ENCODE assay signal across 8 mouse cellular contexts in the genomic region with DNA sequence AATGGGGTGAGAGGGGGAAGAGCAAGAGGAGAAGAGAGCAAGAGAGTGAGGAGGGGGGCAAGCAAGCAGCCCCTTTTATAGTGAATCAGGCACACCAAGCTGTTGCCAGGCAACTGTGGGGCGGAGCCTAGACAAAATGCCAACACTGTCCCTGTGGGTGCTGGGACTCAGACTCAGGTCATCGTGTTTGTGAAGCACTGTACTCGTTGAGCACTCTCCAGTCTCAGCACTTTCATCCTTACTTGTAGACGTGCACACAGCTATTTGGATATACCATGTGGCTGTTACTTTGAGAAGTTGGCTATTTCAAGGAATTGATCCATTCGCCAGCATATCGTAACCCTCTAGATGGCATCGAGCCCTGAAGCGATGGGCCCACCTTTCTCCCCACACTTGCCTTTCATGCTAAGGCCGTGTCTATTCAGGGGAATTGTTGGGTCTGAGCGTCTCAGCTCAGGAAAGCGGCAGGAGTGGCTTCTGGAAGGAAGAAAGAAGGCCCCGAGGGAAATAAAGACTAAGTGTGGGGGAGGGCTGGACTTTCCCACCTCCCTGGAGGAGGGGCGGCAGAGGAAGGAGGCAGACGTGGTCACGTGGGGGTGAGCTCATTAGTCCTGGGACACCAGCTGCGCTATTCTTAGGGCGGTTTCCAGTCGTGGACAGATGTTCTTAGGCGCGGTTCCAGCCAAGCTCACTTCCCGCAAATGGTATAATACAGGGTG. TPM values are rescaled to one million over a fixed set of nuclear protein-coding genes. Genes with fewer than 3 reads are reported as not detected.
DNase-seq lines count a peak whose midpoint lies in the region; ATAC-seq lines count a peak whose summit lies in the region.

No protein-coding gene starts in this region.

- intact Hi-C loops in left cerebral cortex, postnatal 14 days (cut with DNase I), result no loop called here

- H3K36me3 ChIP-seq in forebrain, embryonic 15.5 days, result no peaks in the 10 kb centered on the region
- peaks cover 21% of the 10 kb centered on the region for H3K36me3 ChIP-seq in hindbrain, embryonic 10.5 days
- H3K36me3 ChIP-seq in megakaryocyte, embryonic 14.5 days (replicated peaks; ENCODE audit: low read length), result peaks cover 8% of the 10 kb centered on the region

- DNase-seq in ES-CJ7 (ENCODE audit: low read depth, low spot score), result peak; percentile 98
- peak; percentile 78 to 87 for DNase-seq in adrenal gland, postnatal 36 days
- peak; percentile 86 for DNase-seq in hindbrain, embryonic 10.5 days (ENCODE audit: low spot score)
- peak; percentile 63 to 69 for DNase-seq in left cerebral cortex, postnatal 14 days (ENCODE audit: low spot score in 2 of 2)
- DNase-seq in right cerebral cortex, postnatal 36 days (ENCODE audit: low spot score in 2 of 2), result peak; percentile 42 to 50
- no peak for DNase-seq in cerebellum, postnatal 25 days

- peak overlapping the region; percentile 85 for H3K27ac ChIP-seq in forebrain, embryonic 15.5 days (replicated peaks)
- H3K27ac ChIP-seq in hindbrain, embryonic 10.5 days, result peak overlapping the region; percentile 94

- no peaks in the 10 kb centered on the region for H3K27me3 ChIP-seq in forebrain, embryonic 15.5 days
- no peaks in the 10 kb centered on the region for H3K27me3 ChIP-seq in hindbrain, embryonic 10.5 days (ENCODE audit: insufficient read depth, poor library complexity, severe bottlenecking)
- peaks cover 2% of the 10 kb centered on the region for H3K27me3 ChIP-seq in megakaryocyte, embryonic 14.5 days (replicated peaks)

- 2% methylated on average over 21 of the region's 21 CpGs for WGBS in forebrain, embryonic 15.5 days
- WGBS in hindbrain, embryonic 10.5 days, result 1% methylated on average over 21 of the region's 21 CpGs

- no peaks in the 10 kb centered on the region for H3K9me3 ChIP-seq in forebrain, embryonic 15.5 days
- H3K9me3 ChIP-seq in hindbrain, embryonic 10.5 days, result no peaks in the 10 kb centered on the region
- H3K9me3 ChIP-seq in megakaryocyte, embryonic 14.5 days, result no peaks in the 10 kb centered on the region

- H3K4me3 ChIP-seq in forebrain, embryonic 15.5 days, result peak overlapping the region; percentile 17
- H3K4me3 ChIP-seq in hindbrain, embryonic 10.5 days, result peak overlapping the region; percentile 50
- peak overlapping the region; percentile 93 for H3K4me3 ChIP-seq in megakaryocyte, embryonic 14.5 days (replicated peaks)

- peak overlapping the region; percentile 11; the same call in 1 of the 2 replicates for H3K9ac ChIP-seq in forebrain, embryonic 15.5 days (replicated peaks)

- peak overlapping the region; percentile 34 for H3K4me2 ChIP-seq in forebrain, embryonic 15.5 days (replicated peaks)

- peak; percentile 24; the same call in 1 of the 2 replicates for ATAC-seq in forebrain, embryonic 15.5 days (replicated peaks)

- H3K4me1 ChIP-seq in forebrain, embryonic 15.5 days, result peaks cover 75% of the 10 kb centered on the region
- H3K4me1 ChIP-seq in hindbrain, embryonic 10.5 days (replicated peaks), result peaks cover 88% of the 10 kb centered on the region
- peaks cover 64% of the 10 kb centered on the region for H3K4me1 ChIP-seq in megakaryocyte, embryonic 14.5 days

RNA-seq across cellular contexts. Expression of a gene that starts 16.5 kb away (rescaled TPM):
- 10 to 100 TPM; 68.0 to 75.3 TPM for total RNA-seq in adrenal gland, postnatal 36 days (2021)
- polyA plus RNA-seq in forebrain, embryonic 15.5 days (2015; fragmentation: Nextera tagmentation; extraction: Ambion mirVana), result 75.8 and 78.7 TPM in 2 replicates
- 24.1 and 33.1 TPM in 2 replicates for polyA plus RNA-seq in hindbrain, embryonic 10.5 days (2016; fragmentation: Nextera tagmentation; extraction: Ambion mirVana)
- total RNA-seq in left cerebral cortex, postnatal 14 days (2021), result 100 to 1,000 TPM; 217 to 226 TPM
- 5.1 and 9.7 TPM in 2 replicates for polyA plus RNA-seq in megakaryocyte, embryonic 14.5 days (2012; ENCODE audit: insufficient read depth, low replicate concordance)

RNA-seq across cellular contexts. Expression of a gene that starts 36.8 kb away (rescaled TPM):
- total RNA-seq in adrenal gland, postnatal 36 days (2021), result 1 to 10 TPM; 1.7 to 1.9 TPM
- 127 and 134 TPM in 2 replicates for polyA plus RNA-seq in forebrain, embryonic 15.5 days (2015; fragmentation: Nextera tagmentation; extraction: Ambion mirVana)
- polyA plus RNA-seq in hindbrain, embryonic 10.5 days (2016; fragmentation: Nextera tagmentation; extraction: Ambion mirVana), result 123 and 131 TPM in 2 replicates
- 1 to 10 TPM; 8.8 to 8.9 TPM for total RNA-seq in left cerebral cortex, postnatal 14 days (2021)
- not detected in 2 replicates for polyA plus RNA-seq in megakaryocyte, embryonic 14.5 days (2012; ENCODE audit: insufficient read depth, low replicate concordance)

Comparison
In these comparisons a context has a peak if more than half of its experiments do, and no peak if none do; other contexts are left out.
1. DNase-seq: peak in ES-CJ7 (single experiment), adrenal gland, postnatal 36 days (2 of 2), hindbrain, embryonic 10.5 days (single experiment), left cerebral cortex, postnatal 14 days (2 of 2) and right cerebral cortex, postnatal 36 days (2 of 2); none in cerebellum, postnatal 25 days (0 of 2).
2. H3K4me3 ChIP-seq: peak in every context shown above with its lines; median percentile 93 in megakaryocyte, embryonic 14.5 days; 50 in hindbrain, embryonic 10.5 days; 17 in forebrain, embryonic 15.5 days.
3. RNA of a gene that starts 36.8 kb away (polyA plus RNA-seq): 127 to 134 TPM in forebrain, embryonic 15.5 days and 123 to 131 TPM in hindbrain, embryonic 10.5 days; not detected in megakaryocyte, embryonic 14.5 days; every median in the first group is over 10 times any median in the second.